Mouse (Mus musculus) forebrain, embryonic 13.5 days (tissue): ENCODE data around the gene Slc6a6. TPM values are rescaled to one million over a fixed set of nuclear protein-coding genes. Genes with fewer than 3 reads are reported as not detected.

Experiments
- ATAC-seq: fragments of 200-750 bp; cut with Nextera tagmentation; 2 replicates; pipeline ENCODE4 v1.8.0; 2017
- H3K27ac ChIP-seq: fragments of 300-500 bp; sonication (generic); 2 replicates; pipeline ENCODE4 v1.5.1; 2015; ENCODE audit warnings: inconsistent platforms, mild to moderate bottlenecking, moderate library complexity
- H3K27me3 ChIP-seq: fragments of 300-500 bp; sonication (generic); 2 replicates; pipeline ENCODE4 v1.6.1; 2015; ENCODE audit warnings: mild to moderate bottlenecking, inconsistent platforms
- H3K36me3 ChIP-seq: fragments of 300-500 bp; sonication (generic); 2 replicates; pipeline ENCODE4 v1.6.1; 2015; ENCODE audit warnings: mild to moderate bottlenecking, inconsistent platforms; ENCODE audit not compliant: poor library complexity, severe bottlenecking
- H3K4me1 ChIP-seq: fragments of 300-500 bp; sonication (generic); 2 replicates; pipeline ENCODE4 v1.6.1; 2015; ENCODE audit warnings: inconsistent platforms
- H3K4me2 ChIP-seq: fragments of 300-500 bp; sonication (generic); 2 replicates; pipeline ENCODE4 v1.6.1; 2015; ENCODE audit warnings: inconsistent platforms, mild to moderate bottlenecking, moderate library complexity
- H3K4me3 ChIP-seq: fragments of 300-500 bp; sonication (generic); 2 replicates; pipeline ENCODE4 v1.5.1; 2015; ENCODE audit warnings: mild to moderate bottlenecking, inconsistent platforms
- H3K9ac ChIP-seq: fragments of 300-500 bp; sonication (generic); 2 replicates; pipeline ENCODE4 v1.6.1; 2015; ENCODE audit warnings: mild to moderate bottlenecking, inconsistent platforms
- H3K9me3 ChIP-seq: fragments of 300-500 bp; sonication (generic); replicated peaks from 2 replicates; pipeline ENCODE4 v1.6.1; 2016; ENCODE audit warnings: inconsistent platforms
- WGBS: fragments of 180-500 bp; shearing (Covaris S2); methylation state at CpG from one replicate; pipeline ENCODE4 v1.1.7; 2015; 5-methylcytosine and 5-hydroxymethylcytosine counted together
- polyA plus RNA-seq: library from polyadenylated mRNA; unstranded; fragments of >200 nt; fragmentation: Nextera tagmentation; extraction: Ambion mirVana; gene quantifications from 2 replicates; pipeline ENCODE4 v1.2.1, GENCODE M21; 2015

The Slc6a6 gene
- polyA plus RNA-seq, 1 experiment from 2014 or later, result 68.2 TPM

GRCm38 (mm10) chr6:91678506-91679094, 5.3 kb upstream of the Slc6a6 start:
- Histone ChIP-seq H3K4me1 (peaks cover 20% of the 10 kb centered on the region), H3K9ac (no peak overlapping the region), H3K4me3 (no peak overlapping the region), H3K27ac (0 out of 2 replicates have a peak overlapping the region, but pooled peaks have one; percentile 10), H3K27me3 (no peaks in the 10 kb centered on the region), H3K36me3 (no peaks in the 10 kb centered on the region), H3K9me3 (no peaks in the 10 kb centered on the region), H3K4me2 (no peak overlapping the region)
- ATAC-seq, result no peak
- 53% methylated on average over 12 of the region's 12 CpGs for WGBS

- 70% methylated on average over 10 of the region's 10 CpGs for WGBS
- H3K4me1 ChIP-seq, result peaks cover 21% of the 10 kb centered on the region
Observed at GRCm38 (mm10) chr6:91679095-91679577, 4.7 kb upstream of the Slc6a6 start.

DNA sequence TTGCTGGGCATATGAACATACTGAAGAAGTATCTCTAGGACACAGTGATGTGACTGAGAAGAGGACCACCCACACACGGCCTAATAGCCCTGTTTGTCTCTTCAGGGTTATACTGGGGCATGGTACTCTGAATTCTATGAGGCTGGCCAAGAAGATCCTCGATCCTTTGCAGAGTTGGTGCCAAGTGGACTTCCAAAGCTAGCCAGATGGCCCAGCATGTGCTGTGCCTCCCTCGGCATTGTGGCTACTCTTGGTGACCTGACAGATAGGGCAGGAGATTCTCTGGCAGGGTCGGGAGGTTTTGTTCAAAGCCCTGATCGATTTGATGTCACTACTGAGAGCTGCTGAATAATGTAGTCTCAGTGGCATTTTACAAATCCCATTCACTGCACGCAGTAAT, 4.1 kb upstream of the Slc6a6 start:
- 79% methylated on average over 6 of the region's 6 CpGs for WGBS

More at GRCm38 (mm10) chr6:91679095-91679577, 4.7 kb upstream of the Slc6a6 start:
- no peaks in the 10 kb centered on the region for H3K9me3 ChIP-seq
- no peak for ATAC-seq
- H3K27me3 ChIP-seq, result no peaks in the 10 kb centered on the region
- H3K27ac ChIP-seq, result peak overlapping the region; percentile 10; the same call in 1 of the 2 replicates
- H3K36me3 ChIP-seq, result no peaks in the 10 kb centered on the region
- H3K4me3 ChIP-seq, result no peak overlapping the region
- H3K9ac ChIP-seq, result no peak overlapping the region
- H3K4me2 ChIP-seq, result no peak overlapping the region

GRCm38 (mm10) chr6:91681841-91682240, 2.0 kb upstream of the Slc6a6 start:
- 86% methylated on average over 4 of the region's 4 CpGs for WGBS
- H3K9ac ChIP-seq, result no peak overlapping the region
- ATAC-seq, result no peak
- no peak overlapping the region for H3K4me2 ChIP-seq
- no peak overlapping the region for H3K4me3 ChIP-seq
- no peak overlapping the region for H3K27ac ChIP-seq
- H3K27me3 ChIP-seq, result no peaks in the 10 kb centered on the region
- H3K4me1 ChIP-seq, result peaks cover 44% of the 10 kb centered on the region
- H3K36me3 ChIP-seq, result no peaks in the 10 kb centered on the region
- no peaks in the 10 kb centered on the region for H3K9me3 ChIP-seq

More for the DNA sequence above, 4.1 kb upstream of the Slc6a6 start:
- no peaks in the 10 kb centered on the region for H3K36me3 ChIP-seq
- peaks cover 23% of the 10 kb centered on the region for H3K4me1 ChIP-seq
- no peak overlapping the region for H3K4me3 ChIP-seq
- no peak overlapping the region for H3K9ac ChIP-seq
- H3K4me2 ChIP-seq, result no peak overlapping the region
- ATAC-seq, result no peak
- no peaks in the 10 kb centered on the region for H3K9me3 ChIP-seq
- no peaks in the 10 kb centered on the region for H3K27me3 ChIP-seq
- no peak overlapping the region for H3K27ac ChIP-seq

- H3K4me3 ChIP-seq, result no peak overlapping the region
- no peak overlapping the region for H3K9ac ChIP-seq
- peak; percentile 4; the same call in 1 of the 2 replicates for ATAC-seq
Observed at GRCm38 (mm10) chr6:91683121-91683520, 732 bp upstream of the Slc6a6 start.

GRCm38 (mm10) chr6:91684474-91684829, 599 bp downstream of the Slc6a6 start:
- peaks cover 53% of the 10 kb centered on the region for H3K4me1 ChIP-seq
- peak overlapping the region; percentile 94 for H3K27ac ChIP-seq
- H3K9me3 ChIP-seq, result no peaks in the 10 kb centered on the region
- H3K9ac ChIP-seq, result peak overlapping the region; percentile 94
- H3K27me3 ChIP-seq, result no peaks in the 10 kb centered on the region
- peak overlapping the region; percentile 91 for H3K4me3 ChIP-seq
- H3K36me3 ChIP-seq, result no peaks in the 10 kb centered on the region
- ATAC-seq, result peak; percentile 44; the same call in 1 of the 2 replicates
- peak overlapping the region; percentile 85 for H3K4me2 ChIP-seq
- WGBS, result 9% methylated on average over 13 of the region's 13 CpGs

More at GRCm38 (mm10) chr6:91683121-91683520, 732 bp upstream of the Slc6a6 start:
- H3K27me3 ChIP-seq, result no peaks in the 10 kb centered on the region
- 45% methylated on average over 3 of the region's 3 CpGs for WGBS
- H3K27ac ChIP-seq, result peak overlapping the region; percentile 94
- H3K9me3 ChIP-seq, result no peaks in the 10 kb centered on the region
- peaks cover 53% of the 10 kb centered on the region for H3K4me1 ChIP-seq
- peak overlapping the region; percentile 85 for H3K4me2 ChIP-seq
- no peaks in the 10 kb centered on the region for H3K36me3 ChIP-seq

DNA sequence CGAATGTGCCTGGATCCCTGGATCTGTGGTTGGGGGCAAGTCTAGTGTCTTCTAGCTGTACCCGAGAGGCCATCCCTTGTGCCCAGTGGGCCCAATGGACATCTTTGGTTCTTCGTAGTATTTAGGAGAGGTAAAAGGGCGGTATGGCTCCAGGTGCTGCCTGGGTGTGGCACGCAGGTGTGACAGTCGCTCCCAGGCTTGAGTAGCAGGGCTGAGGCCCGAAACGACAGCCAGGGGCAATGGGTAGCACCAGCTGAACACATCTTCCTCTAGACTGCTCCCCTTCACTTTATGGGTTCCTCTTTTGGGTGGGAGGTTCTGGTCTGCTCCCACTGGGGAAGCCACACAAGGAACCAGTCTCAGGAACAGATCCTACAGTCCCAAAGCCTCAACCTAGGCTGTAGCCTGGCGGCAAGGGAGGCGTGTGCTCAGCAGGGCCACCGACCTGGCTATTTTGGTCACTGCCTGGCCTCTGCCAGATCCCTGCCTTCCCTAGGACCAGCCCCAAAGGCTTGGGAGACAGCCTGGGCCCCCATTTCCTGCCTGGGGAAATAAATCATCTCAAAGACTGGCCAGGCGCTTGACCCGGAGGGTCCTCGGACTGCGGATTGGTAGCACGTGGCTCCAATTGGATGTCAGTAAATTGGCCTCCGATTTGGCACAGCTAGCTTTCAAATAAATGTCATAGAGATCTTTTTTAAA, 1.1 kb downstream of the Slc6a6 start:
- peak overlapping the region; percentile 94 for H3K27ac ChIP-seq
- H3K27me3 ChIP-seq, result no peaks in the 10 kb centered on the region
- peak overlapping the region; percentile 91 for H3K4me3 ChIP-seq
- peaks cover 54% of the 10 kb centered on the region for H3K4me1 ChIP-seq
- no peak for ATAC-seq
- WGBS, result 27% methylated on average over 17 of the region's 17 CpGs
- no peaks in the 10 kb centered on the region for H3K36me3 ChIP-seq
- H3K9ac ChIP-seq, result peak overlapping the region; percentile 94
- peak overlapping the region; percentile 85 for H3K4me2 ChIP-seq
- no peaks in the 10 kb centered on the region for H3K9me3 ChIP-seq

- ATAC-seq, result no peak
- Histone ChIP-seq H3K4me2 (peak overlapping the region; percentile 85), H3K36me3 (0 out of 2 replicates have a peak, but pooled peaks cover 1% of the 10 kb centered on the region), H3K4me1 (peaks cover 58% of the 10 kb centered on the region), H3K4me3 (peak overlapping the region; percentile 91), H3K9ac (peak overlapping the region; percentile 94; the same call in 1 of the 2 replicates), H3K9me3 (no peaks in the 10 kb centered on the region), H3K27me3 (no peaks in the 10 kb centered on the region), H3K27ac (peak overlapping the region; percentile 94; the same call in 1 of the 2 replicates)
- WGBS, result 46% methylated on average over 2 of the region's 2 CpGs
Observed at GRCm38 (mm10) chr6:91685533-91685883, 1.7 kb downstream of the Slc6a6 start.

- Histone ChIP-seq H3K27me3 (no peaks in the 10 kb centered on the region), H3K9ac (0 out of 2 replicates have a peak overlapping the region, but pooled peaks have one; percentile 3), H3K4me2 (peak overlapping the region; percentile 85), H3K36me3 (0 out of 2 replicates have a peak, but pooled peaks cover 5% of the 10 kb centered on the region), H3K9me3 (no peaks in the 10 kb centered on the region), H3K4me1 (peaks cover 62% of the 10 kb centered on the region), H3K27ac (no peak overlapping the region), H3K4me3 (peak overlapping the region; percentile 91)
- no peak for ATAC-seq
- 84% methylated on average over 7 of the region's 7 CpGs for WGBS
Observed at GRCm38 (mm10) chr6:91685896-91686295, 2.0 kb downstream of the Slc6a6 start.

DNA sequence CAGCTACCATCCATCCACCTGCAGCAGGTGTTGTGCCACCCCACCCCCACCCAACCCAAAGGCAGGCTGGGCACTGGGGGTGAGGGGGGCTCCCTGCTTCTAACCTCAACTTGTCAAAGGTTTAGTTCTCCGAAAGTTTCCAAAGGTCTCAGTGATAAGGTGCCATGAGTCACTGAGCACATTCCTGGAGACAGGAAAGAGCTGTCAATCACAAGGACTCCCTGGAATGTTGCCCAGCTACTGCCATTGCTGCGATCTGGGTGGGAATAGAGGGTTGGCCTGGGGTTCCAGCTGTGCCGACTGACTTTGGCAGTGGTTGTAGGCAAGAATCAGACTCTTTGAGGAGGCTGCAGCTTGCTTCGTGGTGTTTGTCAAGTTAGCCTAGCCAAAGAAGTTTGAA, 2.7 kb downstream of the Slc6a6 start:
- Histone ChIP-seq H3K27ac (no peak overlapping the region), H3K4me2 (peak overlapping the region; percentile 85), H3K4me1 (peaks cover 62% of the 10 kb centered on the region), H3K9ac (no peak overlapping the region), H3K4me3 (peak overlapping the region; percentile 15; the same call in 1 of the 2 replicates), H3K27me3 (no peaks in the 10 kb centered on the region), H3K9me3 (no peaks in the 10 kb centered on the region), H3K36me3 (peaks cover 11% of the 10 kb centered on the region; the same call in 1 of the 2 replicates)
- ATAC-seq, result no peak
- 50% methylated on average over 4 of the region's 4 CpGs for WGBS

DNA sequence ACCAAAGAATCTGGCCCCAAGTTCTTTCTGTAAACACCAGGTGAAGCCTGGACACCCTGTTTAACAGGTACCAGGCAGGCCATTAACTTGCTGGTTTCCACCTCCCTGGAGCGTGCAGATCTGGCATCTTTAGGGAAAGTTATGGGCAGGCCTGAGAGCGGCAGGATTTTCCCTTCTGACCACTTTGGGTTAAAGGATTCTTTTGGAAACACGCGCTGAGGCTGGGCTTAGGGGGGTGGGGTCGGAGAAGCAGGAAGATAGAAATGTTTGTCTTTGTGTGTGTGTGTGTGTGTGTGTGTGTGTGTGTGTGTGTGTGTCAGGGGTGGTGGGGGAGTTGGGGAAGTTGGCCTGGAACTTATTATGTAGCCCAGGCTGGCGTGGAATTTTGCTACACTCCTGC, 4.2 kb downstream of the Slc6a6 start:
- Histone ChIP-seq H3K9ac (no peak overlapping the region), H3K4me3 (no peak overlapping the region), H3K9me3 (no peaks in the 10 kb centered on the region), H3K4me1 (peaks cover 62% of the 10 kb centered on the region), H3K36me3 (peaks cover 20% of the 10 kb centered on the region), H3K27ac (no peak overlapping the region), H3K4me2 (no peak overlapping the region; the same call in 1 of the 2 replicates), H3K27me3 (no peaks in the 10 kb centered on the region)
- no peak for ATAC-seq
- 79% methylated on average over 6 of the region's 6 CpGs for WGBS

DNA sequence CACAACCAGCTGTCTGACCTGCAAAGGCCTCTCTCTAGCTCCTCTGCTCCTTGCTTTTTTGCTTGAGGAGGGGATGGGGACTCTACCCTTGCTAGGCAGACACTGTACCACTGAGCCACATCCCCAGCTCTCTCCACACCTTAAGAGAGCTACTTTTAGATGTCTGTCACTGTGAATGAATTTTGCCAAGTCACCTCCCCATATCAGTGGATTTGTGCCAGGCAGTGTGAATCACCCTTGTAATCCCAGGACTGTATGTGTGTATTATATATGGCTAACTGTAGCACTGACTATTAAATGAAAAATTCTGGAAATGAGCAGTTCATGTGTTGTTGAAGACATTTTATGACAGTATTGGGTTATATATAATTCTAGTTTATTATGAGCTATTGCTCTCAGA, 5.4 kb downstream of the Slc6a6 start:
- peaks cover 20% of the 10 kb centered on the region for H3K36me3 ChIP-seq
- H3K4me2 ChIP-seq, result no peak overlapping the region
- no peak for ATAC-seq
- H3K9me3 ChIP-seq, result no peaks in the 10 kb centered on the region
- H3K9ac ChIP-seq, result 0 out of 2 replicates have a peak overlapping the region, but pooled peaks have one; percentile 7
- peaks cover 65% of the 10 kb centered on the region for H3K4me1 ChIP-seq
- H3K27ac ChIP-seq, result no peak overlapping the region
- no peak overlapping the region for H3K4me3 ChIP-seq
- no peaks in the 10 kb centered on the region for H3K27me3 ChIP-seq
